Mouse (Mus musculus): ENCODE data around the gene Pigp. TPM values are rescaled to one million over a fixed set of nuclear protein-coding genes. Genes with fewer than 3 reads are reported as not detected.

The Pigp gene
- polyA plus RNA-seq, 1 experiment from 2014 or later, result 98.0 TPM

DNA sequence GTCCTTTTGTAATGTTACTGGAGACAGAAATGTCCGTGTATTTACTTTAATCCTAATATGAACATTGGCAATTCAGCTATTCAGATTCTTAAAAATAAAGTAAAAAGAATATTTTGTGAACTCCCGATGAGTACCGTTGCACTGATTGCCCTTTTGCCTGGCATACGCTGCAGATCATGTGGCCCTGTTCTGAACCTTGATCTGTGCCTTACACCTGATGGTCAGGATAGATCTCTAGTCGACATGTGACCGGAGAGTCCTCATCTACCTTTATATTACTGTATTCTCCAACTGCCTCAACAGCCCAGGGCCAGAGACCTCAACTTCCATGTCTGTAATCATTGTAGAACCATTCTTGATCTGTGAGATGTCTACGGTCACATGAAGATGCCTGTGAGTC is 16.0 kb upstream of the Pigp start:
- Histone ChIP-seq H3K9me3 (no peaks in the 10 kb centered on the region), H3K4me2 (no peak overlapping the region), H3K36me3 (peaks cover 12% of the 10 kb centered on the region), H3K27me3 (no peaks in the 10 kb centered on the region), H3K9ac (no peak overlapping the region), H3K4me1 (no peaks in the 10 kb centered on the region), H3K27ac (no peak overlapping the region), H3K4me3 (no peak overlapping the region)
- ATAC-seq (ENCODE audit: borderline replicate concordance, extremely low read depth, low FRiP score, low TSS enrichment), result no peak
- 92% methylated on average over 7 of the region's 7 CpGs for WGBS

GRCm38 (mm10) chr16:94383277-94383676 is 11.6 kb upstream of the Pigp start:
- WGBS, result 93% methylated on average over 3 of the region's 3 CpGs
- Histone ChIP-seq H3K27me3 (no peaks in the 10 kb centered on the region), H3K36me3 (peaks cover 12% of the 10 kb centered on the region), H3K4me3 (no peak overlapping the region), H3K9ac (no peak overlapping the region), H3K27ac (no peak overlapping the region), H3K9me3 (no peaks in the 10 kb centered on the region), H3K4me1 (no peaks in the 10 kb centered on the region), H3K4me2 (no peak overlapping the region)
- no peak for ATAC-seq (ENCODE audit: borderline replicate concordance, extremely low read depth, low FRiP score, low TSS enrichment)

DNA sequence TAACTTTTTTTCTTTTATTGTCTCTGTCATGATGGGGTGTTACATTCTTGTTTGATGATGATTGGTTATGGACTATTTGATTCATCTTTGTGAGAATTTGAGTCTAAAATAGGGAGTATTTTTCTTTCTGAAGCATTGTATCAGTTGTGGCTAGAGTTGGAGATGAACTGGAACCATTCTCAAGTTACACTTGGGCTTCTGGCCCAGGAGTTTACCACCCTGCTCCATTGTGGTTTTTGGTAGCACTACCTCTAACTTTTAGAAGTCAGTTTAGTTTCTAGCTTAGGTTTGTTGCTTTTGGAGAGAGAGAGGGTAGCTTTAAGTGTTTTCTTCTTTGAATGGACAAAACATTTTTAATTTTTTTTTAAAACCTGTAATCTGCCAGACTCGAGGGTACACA is 7.7 kb upstream of the Pigp start:
- no peak for ATAC-seq (ENCODE audit: borderline replicate concordance, extremely low read depth, low FRiP score, low TSS enrichment)
- no peak overlapping the region for H3K9ac ChIP-seq

GRCm38 (mm10) chr16:94370915-94371300 is 734 bp downstream of the Pigp start:
- Histone ChIP-seq H3K27ac (peak overlapping the region; percentile 99), H3K4me2 (peak overlapping the region; percentile 68), H3K4me3 (peak overlapping the region; percentile 78), H3K27me3 (no peaks in the 10 kb centered on the region), H3K9me3 (no peaks in the 10 kb centered on the region), H3K4me1 (peaks cover 24% of the 10 kb centered on the region), H3K36me3 (0 out of 2 replicates have a peak, but pooled peaks cover 5% of the 10 kb centered on the region), H3K9ac (peak overlapping the region; percentile 91)
- peak; percentile 81 for ATAC-seq (ENCODE audit: borderline replicate concordance, extremely low read depth, low FRiP score, low TSS enrichment)
- under 1% methylated on average over 41 of the region's 43 CpGs for WGBS

More for the DNA sequence above, 7.7 kb upstream of the Pigp start:
- H3K36me3 ChIP-seq, result no peaks in the 10 kb centered on the region
- no peaks in the 10 kb centered on the region for H3K4me1 ChIP-seq
- 50% methylated on average over 1 of the region's 1 CpGs for WGBS
- H3K27ac ChIP-seq, result no peak overlapping the region
- H3K4me3 ChIP-seq, result no peak overlapping the region
- no peak overlapping the region for H3K4me2 ChIP-seq
- no peaks in the 10 kb centered on the region for H3K9me3 ChIP-seq
- H3K27me3 ChIP-seq, result no peaks in the 10 kb centered on the region

DNA sequence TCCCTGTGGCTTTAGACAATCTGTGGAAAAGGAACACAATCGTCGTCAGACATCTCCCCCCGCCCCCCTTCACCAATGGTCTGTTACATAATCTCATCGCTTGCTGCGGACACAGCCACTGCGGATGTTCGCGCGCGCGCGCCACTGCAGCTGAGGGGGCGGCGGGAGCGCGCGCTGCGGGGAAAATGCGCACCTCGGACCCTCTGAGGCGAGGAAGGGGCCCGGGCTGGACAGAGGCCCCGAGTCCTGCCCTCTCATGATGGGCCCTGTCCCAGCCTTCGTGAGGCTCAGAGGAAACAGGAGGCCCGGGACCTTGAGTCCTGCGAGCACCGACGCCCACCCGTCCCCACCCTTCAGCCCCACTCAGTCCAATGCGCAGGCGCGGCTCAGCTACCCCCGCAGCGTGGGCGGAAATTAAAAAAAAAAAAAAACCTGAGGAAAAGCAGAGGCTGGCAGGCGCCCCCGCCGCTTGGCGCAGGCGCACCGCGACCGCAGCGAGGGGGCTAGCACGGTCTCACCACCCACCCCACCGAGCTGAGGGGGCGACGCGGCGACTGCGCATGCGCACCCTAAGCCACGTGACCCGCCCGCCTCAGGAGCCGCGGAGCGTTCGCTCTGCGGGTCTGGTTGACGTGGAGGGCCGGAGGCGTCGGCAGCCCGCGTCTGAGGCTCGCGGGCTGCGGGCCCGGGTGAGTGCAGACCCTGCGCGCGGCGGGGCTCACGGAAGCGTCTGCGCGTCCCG is 1.3 kb downstream of the Pigp start, which contains the start of gene Ttc3:
Gene Ttc3 (plus strand): TSS at position 446 of the 742 bp plus-strand sequence.
- Histone ChIP-seq H3K36me3 (0 out of 2 replicates have a peak, but pooled peaks cover 5% of the 10 kb centered on the region), H3K27ac (peak within 1 kb of the TSS; percentile 99), H3K9me3 (no peaks in the 10 kb centered on the region), H3K27me3 (no peaks in the 10 kb centered on the region), H3K4me2 (peak within 1 kb of the TSS; percentile 68), H3K4me1 (peaks cover 24% of the 10 kb centered on the region), H3K4me3 (peak within 1 kb of the TSS; percentile 78), H3K9ac (peak within 1 kb of the TSS; percentile 91)
- under 1% methylated on average over 79 of the region's 79 CpGs for WGBS
- ATAC-seq (ENCODE audit: borderline replicate concordance, extremely low read depth, low FRiP score, low TSS enrichment), result peak; percentile 91

GRCm38 (mm10) chr16:94369596-94370172 is 2.0 kb downstream of the Pigp start:
- Histone ChIP-seq H3K9ac (peak overlapping the region; percentile 91), H3K4me1 (peaks cover 24% of the 10 kb centered on the region), H3K4me3 (peak overlapping the region; percentile 78), H3K9me3 (no peaks in the 10 kb centered on the region), H3K27ac (peak overlapping the region; percentile 99), H3K36me3 (0 out of 2 replicates have a peak, but pooled peaks cover 7% of the 10 kb centered on the region), H3K4me2 (peak overlapping the region; percentile 68), H3K27me3 (no peaks in the 10 kb centered on the region)
- 2% methylated on average over 6 of the region's 6 CpGs for WGBS
- peak; percentile 0; the same call in 1 of the 2 replicates for ATAC-seq (ENCODE audit: borderline replicate concordance, extremely low read depth, low FRiP score, low TSS enrichment)

- Histone ChIP-seq H3K9me3 (no peaks in the 10 kb centered on the region), H3K4me2 (no peak overlapping the region), H3K27ac (no peak overlapping the region), H3K4me1 (peaks cover 18% of the 10 kb centered on the region), H3K4me3 (no peak overlapping the region), H3K27me3 (no peaks in the 10 kb centered on the region), H3K36me3 (0 out of 2 replicates have a peak, but pooled peaks cover 9% of the 10 kb centered on the region), H3K9ac (no peak overlapping the region)
- 83% methylated on average over 3 of the region's 3 CpGs for WGBS
- ATAC-seq (ENCODE audit: borderline replicate concordance, extremely low read depth, low FRiP score, low TSS enrichment), result no peak
Measured at GRCm38 (mm10) chr16:94365435-94365834, 6.2 kb downstream of the Pigp start.

GRCm38 (mm10) chr16:94363814-94364213 is 7.8 kb downstream of the Pigp start:
- whole genome bisulfite sequencing, result 85% methylated on average over 4 of the region's 4 CpGs
- H3K9ac ChIP-seq, result no peak overlapping the region
- 0 out of 2 replicates have a peak, but pooled peaks cover 9% of the 10 kb centered on the region for H3K36me3 ChIP-seq
- H3K9me3 ChIP-seq, result no peaks in the 10 kb centered on the region
- H3K27me3 ChIP-seq, result no peaks in the 10 kb centered on the region
- H3K4me1 ChIP-seq, result peaks cover 10% of the 10 kb centered on the region
- ATAC-seq (ENCODE audit: borderline replicate concordance, extremely low read depth, low FRiP score, low TSS enrichment), result no peak
- no peak overlapping the region for H3K4me2 ChIP-seq
- H3K27ac ChIP-seq, result no peak overlapping the region
- H3K4me3 ChIP-seq, result no peak overlapping the region

- H3K4me3 ChIP-seq, result no peak overlapping the region
- H3K9me3 ChIP-seq, result no peaks in the 10 kb centered on the region
- no peak overlapping the region for H3K4me2 ChIP-seq
- no peak overlapping the region for H3K27ac ChIP-seq
- 42% methylated on average over 10 of the region's 10 CpGs for WGBS
- H3K4me1 ChIP-seq, result peaks cover 6% of the 10 kb centered on the region; the same call in 1 of the 2 replicates
- no peaks in the 10 kb centered on the region for H3K27me3 ChIP-seq
- 0 out of 2 replicates have a peak, but pooled peaks cover 8% of the 10 kb centered on the region for H3K36me3 ChIP-seq
- ATAC-seq (ENCODE audit: borderline replicate concordance, extremely low read depth, low FRiP score, low TSS enrichment), result peak; percentile 52; the same call in 1 of the 2 replicates
- H3K9ac ChIP-seq, result no peak overlapping the region
Measured at GRCm38 (mm10) chr16:94362174-94362873, 9.3 kb downstream of the Pigp start.

DNA sequence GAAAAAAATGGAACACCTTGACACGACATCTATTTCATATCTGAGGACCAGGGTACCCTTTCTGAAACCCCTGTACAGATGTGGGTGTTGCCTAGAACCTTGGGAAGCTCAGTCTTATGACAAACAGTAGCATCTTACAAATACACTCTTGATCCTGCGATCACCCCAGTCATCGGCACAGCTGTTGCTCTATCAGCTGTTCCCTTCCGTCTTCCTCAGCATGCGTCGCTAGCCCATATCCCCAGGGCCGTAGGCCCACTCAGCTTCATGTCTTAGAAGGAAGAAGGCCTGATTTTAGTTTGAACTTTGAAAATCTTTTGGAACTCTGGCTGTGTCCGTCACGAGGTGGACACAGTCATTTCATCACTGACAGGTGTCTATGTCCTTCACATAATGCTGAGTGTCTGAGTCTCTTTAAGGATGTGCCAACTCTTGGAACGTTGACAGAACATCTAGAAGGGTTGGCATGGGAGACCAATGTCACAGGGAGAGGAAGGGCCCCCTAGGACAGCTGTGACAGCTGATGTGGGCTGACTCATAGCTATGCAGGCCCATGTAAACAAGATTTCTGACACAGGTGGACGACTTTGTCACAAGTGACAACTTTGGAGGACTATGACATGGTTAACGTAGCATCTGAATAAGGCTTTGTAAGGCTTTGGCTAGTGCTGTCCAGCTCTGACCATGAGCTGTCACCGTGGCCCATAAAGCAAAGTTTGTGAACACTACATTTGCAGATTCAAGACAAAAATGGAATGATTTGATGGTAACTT is 10.9 kb downstream of the Pigp start:
- Histone ChIP-seq H3K27me3 (no peaks in the 10 kb centered on the region), H3K27ac (no peak overlapping the region), H3K9ac (no peak overlapping the region), H3K36me3 (0 out of 2 replicates have a peak, but pooled peaks cover 4% of the 10 kb centered on the region), H3K4me2 (no peak overlapping the region), H3K4me3 (no peak overlapping the region), H3K4me1 (peaks cover 6% of the 10 kb centered on the region; the same call in 1 of the 2 replicates), H3K9me3 (no peaks in the 10 kb centered on the region)
- 79% methylated on average over 13 of the region's 13 CpGs for whole genome bisulfite sequencing
- no peak for ATAC-seq (ENCODE audit: borderline replicate concordance, extremely low read depth, low FRiP score, low TSS enrichment)

GRCm38 (mm10) chr16:94358091-94358490 is 13.6 kb downstream of the Pigp start:
- peaks cover 6% of the 10 kb centered on the region; the same call in 1 of the 2 replicates for H3K4me1 ChIP-seq
- H3K36me3 ChIP-seq, result no peaks in the 10 kb centered on the region
- H3K27me3 ChIP-seq, result no peaks in the 10 kb centered on the region
- no peak overlapping the region for H3K27ac ChIP-seq
- no peak overlapping the region for H3K4me2 ChIP-seq
- no peaks in the 10 kb centered on the region for H3K9me3 ChIP-seq
- H3K4me3 ChIP-seq, result no peak overlapping the region
- no peak for ATAC-seq (ENCODE audit: borderline replicate concordance, extremely low read depth, low FRiP score, low TSS enrichment)
- 83% methylated on average over 3 of the region's 3 CpGs for WGBS
- H3K9ac ChIP-seq, result no peak overlapping the region
